Mouse (Mus musculus) bone marrow macrophage, adult 2 months (primary cell): Measurements from ENCODE around the gene Cpsf3.

ENCODE experiments used
- CTCF ChIP-seq: IDR thresholded peaks from 2 replicates; pipeline ENCODE4 v1.5.1; 2012; ENCODE audit warnings: low read depth, mild to moderate bottlenecking, low read length, moderate library complexity
- POLR2A ChIP-seq: IDR thresholded peaks from 2 replicates; pipeline ENCODE4 v1.6.1; 2012; ENCODE audit warnings: mild to moderate bottlenecking, low read depth, low read length, borderline replicate concordance

DNA sequence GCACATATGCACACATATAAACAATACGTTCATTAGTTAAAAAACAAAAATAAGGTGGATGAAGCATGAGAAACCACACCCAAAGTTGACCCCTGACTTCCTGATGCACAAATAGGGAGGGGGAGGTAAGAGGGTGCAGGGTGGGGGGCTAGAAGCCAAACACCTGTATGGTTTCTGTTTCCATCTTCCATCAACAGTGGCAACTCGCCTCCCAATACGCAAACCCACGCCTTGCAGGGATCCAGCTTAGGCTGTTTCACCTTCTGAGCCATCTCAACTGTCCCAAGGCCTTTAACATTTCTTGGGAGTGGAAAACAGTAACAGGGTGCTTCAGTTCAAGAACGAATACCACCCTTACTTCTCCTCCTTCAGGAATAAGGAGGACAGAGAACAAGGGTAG lies 52.0 kb downstream of the Cpsf3 start:
- TF ChIP-seq CTCF (no peak), POLR2A (no peak)
